Mouse (Mus musculus) liver, adult 2 months (tissue): Measurements from ENCODE around the gene Atp5g1. TPM values are rescaled to one million over a fixed set of nuclear protein-coding genes. Genes with fewer than 3 reads are reported as not detected.

ENCODE experiments used
- DNase-seq: peaks from one replicate; pipeline ENCODE4 v3.0.0-alpha.2; 2011; ENCODE audit warnings: low read depth, low spot score; ENCODE audit errors: extremely low read depth
- H3K27ac ChIP-seq: fragments of 200-500 bp; replicated peaks from 2 replicates; pipeline ENCODE4 v1.5.1; 2012; ENCODE audit warnings: low read depth, mild to moderate bottlenecking, control low read depth, inconsistent platforms, low read length; ENCODE audit not compliant: insufficient read depth
- H3K27me3 ChIP-seq: fragments of 200-500 bp; 2 replicates; pipeline ENCODE4 v1.6.1; 2012; ENCODE audit warnings: mild to moderate bottlenecking, moderate library complexity, low read length, inconsistent platforms; ENCODE audit not compliant: control insufficient read depth, insufficient read depth
- H3K36me3 ChIP-seq: fragments of 200-500 bp; 2 replicates; pipeline ENCODE4 v1.6.1; 2012; ENCODE audit warnings: low read length, inconsistent platforms; ENCODE audit not compliant: control insufficient read depth, insufficient read depth
- H3K4me1 ChIP-seq: fragments of 200-500 bp; 2 replicates; pipeline ENCODE4 v1.6.1; 2011; ENCODE audit warnings: low read length; ENCODE audit not compliant: control insufficient read depth, insufficient read depth
- H3K4me3 ChIP-seq: fragments of 200-500 bp; 2 replicates; pipeline ENCODE4 v1.5.1; 2011; ENCODE audit warnings: low read depth, mild to moderate bottlenecking, control low read depth, low read length, moderate library complexity; ENCODE audit not compliant: insufficient read depth
- H3K79me2 ChIP-seq: fragments of 200-500 bp; 2 replicates; pipeline ENCODE4 v1.6.1; 2012; ENCODE audit warnings: inconsistent platforms, mild to moderate bottlenecking, low read length, moderate library complexity; ENCODE audit not compliant: control insufficient read depth, insufficient read depth
- H3K9ac ChIP-seq: fragments of 200-500 bp; 2 replicates; pipeline ENCODE4 v1.6.1; 2012; ENCODE audit warnings: low read depth, mild to moderate bottlenecking, control low read depth, inconsistent platforms, low read length
- CTCF ChIP-seq: fragments of 200-500 bp; IDR thresholded peaks from 2 replicates; pipeline ENCODE4 v1.5.1; 2011; ENCODE audit warnings: low read depth, low read length, control low read depth
- POLR2A ChIP-seq: fragments of 200-500 bp; IDR thresholded peaks from 2 replicates; pipeline ENCODE4 v1.6.1; 2011; ENCODE audit warnings: low read length, control low read depth; ENCODE audit not compliant: insufficient read depth; ENCODE audit errors: extremely low read depth
- WGBS: fragments of 180-500 bp; shearing (Covaris S2); methylation state at CpG from one replicate; pipeline ENCODE4 v1.1.7; 2018; 5-methylcytosine and 5-hydroxymethylcytosine counted together
- polyA plus RNA-seq: library from polyadenylated mRNA; depleted of rRNA; stranded (reverse); fragments of >200 nt; gene quantifications from 2 replicates; pipeline ENCODE4 v1.2.3, GENCODE M21; 2012; rRNA removed
- total RNA-seq: library from RNA; depleted of rRNA; stranded (reverse); fragments of >200 nt; gene quantifications from 2 replicates; pipeline ENCODE4 v1.2.3, GENCODE M21; 2014; rRNA removed

Atp5g1 gene
- total and polyA plus RNA-seq, 2 experiments, result 479 to 1,301 TPM

DNA sequence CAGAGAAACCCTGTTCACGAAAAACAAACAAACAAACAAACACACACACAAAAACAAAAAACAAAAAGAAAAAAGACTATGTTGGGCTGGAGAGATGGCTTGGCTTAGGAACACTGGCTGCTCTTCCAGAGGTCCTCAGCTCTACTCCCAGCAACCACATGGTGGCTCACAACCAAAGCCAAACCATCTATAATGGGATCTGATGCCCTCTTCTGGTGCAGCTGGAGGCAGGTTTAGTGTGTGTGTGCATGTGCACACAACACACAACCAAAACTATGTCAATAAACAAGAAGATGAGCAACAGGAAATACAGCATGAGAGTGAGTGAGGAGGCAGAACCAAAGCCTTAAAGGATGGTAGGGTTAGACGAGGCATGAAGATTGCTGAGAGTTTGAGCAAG is 43.8 kb downstream of the Atp5g1 start:
- Histone ChIP-seq H3K79me2 (peaks cover 3% of the 10 kb centered on the region; the same call in 1 of the 2 replicates), H3K27ac (no peak overlapping the region), H3K36me3 (no peaks in the 10 kb centered on the region; the same call in 1 of the 2 replicates), H3K9ac (no peak overlapping the region), H3K27me3 (no peaks in the 10 kb centered on the region), H3K4me3 (no peak overlapping the region), H3K4me1 (peaks cover 10% of the 10 kb centered on the region)
- no peak for DNase-seq
- TF ChIP-seq CTCF (no peak), POLR2A (no peak)
- 96% methylated on average over 2 of the region's 2 CpGs for WGBS

DNA sequence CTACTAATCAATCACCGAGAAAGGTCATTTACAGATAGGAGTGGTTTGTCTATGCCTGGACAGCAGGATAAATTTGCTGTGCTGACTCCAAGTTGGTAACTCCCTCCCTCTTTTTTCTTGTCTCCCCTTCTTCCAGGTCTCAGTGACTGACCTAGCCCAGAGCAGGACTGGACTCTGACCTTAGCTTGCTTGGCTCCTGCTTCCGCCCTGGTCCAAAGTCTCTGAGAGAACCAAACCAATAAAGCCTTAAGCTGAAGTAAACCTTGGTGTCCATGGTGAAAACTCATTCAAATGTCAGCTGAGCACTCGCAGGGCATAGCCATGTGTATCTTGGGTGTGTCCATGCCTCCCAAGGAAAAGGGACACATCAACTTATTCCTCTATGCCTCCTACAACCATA is 44.9 kb downstream of the Atp5g1 start:
- Histone ChIP-seq H3K9ac (no peak overlapping the region), H3K27me3 (no peaks in the 10 kb centered on the region), H3K4me3 (no peak overlapping the region), H3K27ac (no peak overlapping the region), H3K79me2 (no peaks in the 10 kb centered on the region), H3K4me1 (peaks cover 10% of the 10 kb centered on the region), H3K36me3 (no peaks in the 10 kb centered on the region)
- DNase-seq, result peak; percentile 75
- WGBS, result 44% methylated on average over 3 of the region's 3 CpGs
- no peak for TF ChIP-seq CTCF
- TF ChIP-seq POLR2A, result no peak

DNA sequence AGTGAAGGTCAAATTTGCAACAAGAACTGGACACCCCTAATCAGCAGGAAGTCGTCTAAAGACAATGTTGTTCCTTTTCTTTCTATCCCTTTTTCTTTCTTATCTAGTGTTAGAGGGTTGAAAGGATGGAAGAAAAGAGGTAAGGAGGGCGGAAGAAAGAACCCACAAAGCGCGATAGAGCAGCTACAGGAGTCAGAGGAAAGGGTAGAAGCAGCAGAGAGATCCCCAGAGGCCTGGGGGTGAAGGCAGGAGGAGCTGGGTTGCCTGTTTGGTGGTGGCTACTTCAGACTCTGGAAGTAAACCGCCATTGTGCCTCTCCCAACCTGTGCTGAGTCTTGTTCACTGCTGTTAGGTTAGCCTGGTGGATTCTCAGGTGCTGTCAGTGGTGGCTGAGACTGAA is 47.3 kb downstream of the Atp5g1 start:
- no peak overlapping the region for H3K4me3 ChIP-seq
- WGBS, result 69% methylated on average over 5 of the region's 5 CpGs
- TF ChIP-seq CTCF (no peak), POLR2A (no peak)
- DNase-seq, result no peak
- H3K27me3 ChIP-seq, result no peaks in the 10 kb centered on the region
- no peaks in the 10 kb centered on the region for H3K36me3 ChIP-seq
- no peaks in the 10 kb centered on the region for H3K79me2 ChIP-seq
- H3K9ac ChIP-seq, result no peak overlapping the region
- H3K27ac ChIP-seq, result no peak overlapping the region
- H3K4me1 ChIP-seq, result peaks cover 5% of the 10 kb centered on the region

DNA sequence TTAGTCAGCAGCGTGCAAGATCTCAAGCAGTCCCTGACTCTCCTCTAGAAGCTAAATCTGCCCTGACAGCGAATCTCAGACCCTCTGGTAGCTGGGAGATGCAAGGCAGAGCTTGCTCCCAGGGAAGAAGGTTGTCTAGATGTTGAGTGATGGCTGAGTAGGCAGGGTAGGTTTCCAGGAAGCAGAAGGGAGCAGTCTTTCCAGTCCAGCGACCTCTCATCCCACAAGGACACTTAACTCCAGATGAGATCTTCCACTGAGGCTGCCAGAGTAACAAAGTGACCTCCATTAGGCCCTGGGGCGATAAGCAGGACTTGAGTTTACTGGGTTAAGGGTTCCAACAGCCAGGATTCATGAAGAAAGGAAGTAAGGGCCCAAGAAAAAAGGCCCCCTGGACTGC is 54.8 kb downstream of the Atp5g1 start:
- no peak overlapping the region for H3K9ac ChIP-seq
- TF ChIP-seq CTCF (no peak), POLR2A (no peak)

More for the DNA sequence above, 54.8 kb downstream of the Atp5g1 start:
- Histone ChIP-seq H3K4me1 (no peaks in the 10 kb centered on the region), H3K27me3 (peaks cover 3% of the 10 kb centered on the region; the same call in 1 of the 2 replicates), H3K4me3 (no peak overlapping the region), H3K27ac (no peak overlapping the region), H3K36me3 (no peaks in the 10 kb centered on the region), H3K79me2 (no peaks in the 10 kb centered on the region)
- WGBS, result 68% methylated on average over 4 of the region's 4 CpGs
- DNase-seq, result no peak

Other genes starting within 250 kb of the Atp5g1 start
- 11.5 and 13.7 TPM in 2 replicates for gene Gngt2, start 238.5 kb downstream of the Atp5g1 start, total RNA-seq
- gene Gngt2, start 238.5 kb downstream of the Atp5g1 start, polyA plus RNA-seq, result 3.9 and 5.1 TPM in 2 replicates
- 1.1 and 3.2 TPM in 2 replicates for gene Abi3, start 233.2 kb downstream of the Atp5g1 start, total RNA-seq
- 7.6 and 11.7 TPM in 2 replicates for gene Abi3, start 233.2 kb downstream of the Atp5g1 start, polyA plus RNA-seq
- gene B4galnt2, start 160.8 kb downstream of the Atp5g1 start, total RNA-seq, result 0.37 TPM in 1 of 2 replicates, not detected in the other
- gene B4galnt2, start 160.8 kb downstream of the Atp5g1 start, polyA plus RNA-seq, result not detected in 2 replicates
- not detected in 2 replicates for gene Igf2bp1, start 69.7 kb downstream of the Atp5g1 start, total RNA-seq
- gene Igf2bp1, start 69.7 kb downstream of the Atp5g1 start, polyA plus RNA-seq, result not detected in 2 replicates
- not detected in 2 replicates for gene Gip, start 51.1 kb downstream of the Atp5g1 start, total RNA-seq
- not detected in 2 replicates for gene Gip, start 51.1 kb downstream of the Atp5g1 start, polyA plus RNA-seq
- 25.4 and 27.7 TPM in 2 replicates for gene Snf8, start 40.8 kb downstream of the Atp5g1 start, total RNA-seq
- 19.1 and 26.2 TPM in 2 replicates for gene Snf8, start 40.8 kb downstream of the Atp5g1 start, polyA plus RNA-seq
- gene Ube2z, start 10.3 kb downstream of the Atp5g1 start, total RNA-seq, result 18.6 and 23.3 TPM in 2 replicates
- gene Ube2z, start 10.3 kb downstream of the Atp5g1 start, polyA plus RNA-seq, result 21.3 and 22.8 TPM in 2 replicates
- gene Calcoco2, start 36.3 kb upstream of the Atp5g1 start, total RNA-seq, result not detected in 2 replicates
- not detected in 2 replicates for gene Calcoco2, start 36.3 kb upstream of the Atp5g1 start, polyA plus RNA-seq
- gene Ttll6, start 58.1 kb upstream of the Atp5g1 start, total RNA-seq, result not detected in 2 replicates
- gene Ttll6, start 58.1 kb upstream of the Atp5g1 start, polyA plus RNA-seq, result not detected in 2 replicates
- gene Hoxb13, start 118.6 kb upstream of the Atp5g1 start, total RNA-seq, result not detected in 2 replicates
- gene Hoxb13, start 118.6 kb upstream of the Atp5g1 start, polyA plus RNA-seq, result 0.05 TPM in 1 of 2 replicates, not detected in the other
- gene Hoxb9, start 195.8 kb upstream of the Atp5g1 start, total RNA-seq, result 0.07 TPM in 1 of 2 replicates, not detected in the other
- not detected in 2 replicates for gene Hoxb9, start 195.8 kb upstream of the Atp5g1 start, polyA plus RNA-seq
- not detected in 2 replicates for gene Hoxb8, start 206.2 kb upstream of the Atp5g1 start, total RNA-seq
- gene Hoxb8, start 206.2 kb upstream of the Atp5g1 start, polyA plus RNA-seq, result 0.04 TPM in 1 of 2 replicates, not detected in the other
- 0.09 and 0.54 TPM in 2 replicates for gene Hoxb7, start 211.0 kb upstream of the Atp5g1 start, total RNA-seq
- gene Hoxb7, start 211.0 kb upstream of the Atp5g1 start, polyA plus RNA-seq, result 0.06 and 0.17 TPM in 2 replicates
- 0.07 TPM in 1 of 2 replicates, not detected in the other for gene Hoxb6, start 216.8 kb upstream of the Atp5g1 start, total RNA-seq
- 0.15 and 0.30 TPM in 2 replicates for gene Hoxb6, start 216.8 kb upstream of the Atp5g1 start, polyA plus RNA-seq
- 0.09 and 0.20 TPM in 2 replicates for gene Hoxb5, start 227.7 kb upstream of the Atp5g1 start, total RNA-seq
- gene Hoxb5, start 227.7 kb upstream of the Atp5g1 start, polyA plus RNA-seq, result 0.35 and 0.40 TPM in 2 replicates
- 0.37 and 0.67 TPM in 2 replicates for gene Hoxb4, start 242.6 kb upstream of the Atp5g1 start, total RNA-seq
- 0.55 and 0.91 TPM in 2 replicates for gene Hoxb4, start 242.6 kb upstream of the Atp5g1 start, polyA plus RNA-seq
- gene Hoxb3, start 247.7 kb upstream of the Atp5g1 start, total RNA-seq, result 0.18 and 0.47 TPM in 2 replicates
- 0.47 and 0.48 TPM in 2 replicates for gene Hoxb3, start 247.7 kb upstream of the Atp5g1 start, polyA plus RNA-seq